Mouse (Mus musculus) kidney, adult 2 months (tissue): ENCODE measurements around the gene Fnip2.

ENCODE experiments used
- CTCF ChIP-seq: fragments of 200-500 bp; conservative IDR thresholded peaks from 2 replicates; pipeline ENCODE4 v1.5.1; 2011; ENCODE audit warnings: low read depth, mild to moderate bottlenecking, control low read depth, low read length, moderate library complexity, mixed read lengths; ENCODE audit not compliant: insufficient read depth, insufficient read length
- POLR2A ChIP-seq: fragments of 200-500 bp; IDR thresholded peaks from one replicate; pipeline ENCODE4 v1.6.1; 2011; ENCODE audit warnings: low read depth, low read length, control low read depth

GRCm38 (mm10) chr3:79448421-79448820 lies 119.2 kb downstream of the Fnip2 start:
- TF ChIP-seq CTCF: no peak
- no peak for TF ChIP-seq POLR2A
